Mouse (Mus musculus): ENCODE measurements at regions not wholly inside any gene's neighbourhood (a gene's known extent, or its start where the extent isn't known, plus 50 kb on each side); places are given as distances from the start of the nearest gene placed in this dataset.
"Not testable (repeated sequence)": the region's sequence is repeated elsewhere in the genome, so short reads cannot be mapped to it uniquely, and the experiment has no call there.

GRCm38 (mm10) chr10:96188168-96188567 lies 51.8 kb downstream of the Gm5426 start:
- DNase-seq (ENCODE audit: low spot score), result peak; percentile 32

DNA sequence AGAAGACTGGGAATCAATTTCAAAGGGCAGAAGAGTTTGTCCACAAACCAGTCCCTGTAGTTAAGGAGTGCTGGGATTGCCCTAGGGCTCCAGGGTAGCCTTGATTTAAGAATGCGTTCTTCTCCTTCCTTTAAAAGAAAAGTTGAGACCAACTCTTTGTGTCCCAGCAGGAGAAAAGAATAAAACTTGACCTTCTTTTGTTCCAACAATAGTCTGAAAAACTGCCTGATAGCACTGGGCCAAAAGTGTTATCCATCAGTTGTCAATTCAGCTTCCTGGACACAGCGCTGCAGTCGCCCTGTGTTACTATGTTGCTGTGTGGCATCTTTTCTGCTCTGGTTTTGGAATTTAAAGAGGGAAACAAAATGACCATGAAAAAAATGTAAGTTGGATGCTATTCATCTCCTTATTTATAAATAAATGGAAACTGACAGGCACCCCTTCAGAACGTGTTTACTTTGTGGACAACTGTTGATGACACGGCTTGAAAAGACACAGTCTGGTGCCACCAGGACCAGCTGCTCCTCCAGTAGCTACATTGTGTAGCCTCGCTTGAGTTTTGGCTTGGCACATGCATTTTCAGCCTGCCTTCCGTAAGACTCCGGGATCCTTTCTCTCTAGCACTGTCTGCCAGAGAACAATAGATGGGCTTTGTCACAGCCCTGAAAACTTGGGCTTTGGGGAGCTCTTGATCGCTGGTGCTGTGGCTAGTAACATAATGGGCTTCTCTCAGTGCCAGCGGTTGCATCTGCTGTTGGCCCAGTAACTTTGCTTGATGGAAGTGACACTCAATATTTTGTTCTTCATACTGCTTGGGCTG lies 54.0 kb downstream of the Gm5426 start:
- no peak for DNase-seq (ENCODE audit: low spot score)

DNA sequence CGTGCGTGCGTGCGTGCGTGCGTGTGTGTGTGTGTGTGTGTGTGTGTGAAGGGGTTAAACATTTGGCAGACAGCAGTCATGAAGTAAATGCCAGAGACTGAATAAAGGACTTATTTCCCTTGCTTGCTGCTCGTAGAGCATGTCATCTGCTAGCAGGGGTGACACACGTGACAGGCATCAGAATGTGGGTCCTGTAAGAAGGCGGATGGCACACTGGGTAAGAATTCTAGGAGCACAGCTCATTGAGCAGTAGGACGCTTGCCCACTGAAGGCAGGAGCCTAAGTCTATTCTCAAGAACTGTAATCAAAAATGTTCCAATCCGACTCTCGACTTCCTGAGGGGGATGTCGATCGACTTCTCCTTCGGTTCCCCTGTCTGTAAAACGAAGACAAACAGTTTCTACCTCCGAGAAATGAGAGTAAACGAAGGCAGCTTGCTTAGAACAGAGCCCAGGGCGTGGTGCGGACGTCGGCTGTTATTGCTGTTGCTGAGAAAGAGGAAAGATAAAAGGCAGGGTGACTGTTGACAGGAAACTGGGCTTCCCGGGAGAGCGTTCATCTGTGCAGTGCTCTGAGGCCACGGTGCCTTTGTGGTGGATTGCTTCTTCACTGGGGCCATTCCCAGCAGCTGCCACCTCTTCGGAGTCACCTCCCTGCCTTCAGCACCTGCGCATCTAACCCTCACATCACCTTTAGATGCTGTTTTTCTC lies 64.7 kb downstream of the Gm5426 start:
- DNase-seq (ENCODE audit: low spot score), result peak; percentile 14

DNA sequence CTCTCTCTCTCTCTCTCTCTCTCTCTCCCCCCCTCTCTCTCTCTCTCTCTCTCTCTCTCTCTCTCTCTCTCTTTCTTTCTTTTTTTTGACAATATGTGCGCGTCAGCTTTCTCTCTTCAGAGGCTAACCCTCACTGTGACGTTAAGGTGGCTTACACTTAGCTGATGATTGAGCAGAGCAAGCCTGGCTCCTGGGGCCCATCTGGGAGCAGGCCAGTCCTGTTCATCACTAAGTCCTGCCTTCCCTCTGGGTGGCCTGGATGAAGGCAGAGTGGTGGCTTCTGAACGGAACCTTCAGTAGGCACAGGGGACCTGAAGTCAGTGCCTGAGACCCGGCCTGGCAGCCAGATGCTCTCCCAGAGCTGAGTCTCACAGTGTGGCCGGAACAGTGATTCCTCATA lies 65.5 kb downstream of the Gm5426 start:
- no peak for DNase-seq (ENCODE audit: low spot score)

DNA sequence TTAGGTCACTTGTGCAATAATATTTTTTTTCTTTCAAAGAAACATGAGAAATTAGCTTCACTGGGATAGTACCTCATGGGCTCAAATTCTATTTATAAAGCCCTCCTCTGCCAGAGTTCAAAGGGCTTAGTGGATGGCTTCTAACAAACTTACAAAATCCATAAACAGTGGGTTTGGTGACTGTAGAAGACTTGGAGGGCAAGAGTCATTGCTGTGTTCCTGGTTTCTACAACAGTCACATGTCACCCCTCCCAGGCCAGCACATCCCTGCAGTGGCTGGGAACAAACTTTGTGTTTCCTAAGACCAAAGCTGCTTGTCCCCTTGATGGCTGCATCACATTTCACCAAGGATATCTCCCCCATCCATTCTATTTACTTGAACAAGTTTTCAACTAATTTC lies 66.5 kb downstream of the Gm5426 start:
- no peak for DNase-seq (ENCODE audit: low spot score)

GRCm38 (mm10) chr10:96204198-96204597 lies 67.8 kb downstream of the Gm5426 start:
- DNase-seq (ENCODE audit: low spot score), result no peak

DNA sequence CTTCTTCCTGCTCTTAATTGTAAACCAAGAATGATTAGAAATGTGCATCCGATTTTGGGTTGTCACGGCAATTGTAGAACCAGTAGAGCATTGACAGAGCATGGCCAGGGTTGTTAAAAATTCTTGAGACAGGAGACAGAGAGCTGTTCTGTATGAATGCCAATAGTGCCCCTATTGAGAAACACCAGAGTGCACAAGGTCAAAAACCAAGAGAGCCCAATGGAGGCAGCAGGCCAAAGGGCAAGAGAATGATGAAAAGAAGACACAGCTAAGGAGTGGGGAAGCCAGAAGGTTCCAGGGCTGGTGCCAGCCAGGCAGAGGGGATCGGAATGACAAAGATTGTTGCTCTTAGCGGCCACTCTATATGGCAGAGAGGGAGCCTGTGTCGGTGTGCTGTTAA lies 72.8 kb downstream of the Gm5426 start:
- no peak for DNase-seq (ENCODE audit: low spot score)

- DNase-seq (ENCODE audit: low spot score), result no peak
Measured at GRCm38 (mm10) chr10:96211189-96211588, 74.8 kb downstream of the Gm5426 start.

DNA sequence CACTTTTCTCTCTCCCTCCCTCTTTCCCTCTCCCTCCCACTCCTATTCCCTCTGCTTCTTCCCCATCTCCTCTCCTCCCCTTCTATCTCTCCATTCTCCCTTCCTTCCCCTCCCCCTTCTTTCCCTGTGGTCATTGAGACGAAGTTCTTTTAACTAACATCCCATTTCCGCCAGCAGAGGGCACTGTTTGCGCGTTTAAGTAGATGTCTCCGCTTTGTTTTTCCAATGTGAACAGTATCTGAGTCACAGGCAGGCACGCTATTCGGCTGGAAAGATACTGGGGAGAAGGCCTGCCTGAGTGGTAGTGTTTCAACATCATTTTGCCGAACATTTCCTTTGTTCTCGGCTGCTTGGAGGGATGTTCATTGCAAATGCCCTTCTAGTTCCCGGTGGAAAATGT lies 77.5 kb downstream of the Gm5426 start:
- peak; percentile 94 for DNase-seq (ENCODE audit: low spot score)

- no peak for DNase-seq (ENCODE audit: low spot score)
Measured at GRCm38 (mm10) chr10:96214285-96214684, 77.9 kb downstream of the Gm5426 start.

DNA sequence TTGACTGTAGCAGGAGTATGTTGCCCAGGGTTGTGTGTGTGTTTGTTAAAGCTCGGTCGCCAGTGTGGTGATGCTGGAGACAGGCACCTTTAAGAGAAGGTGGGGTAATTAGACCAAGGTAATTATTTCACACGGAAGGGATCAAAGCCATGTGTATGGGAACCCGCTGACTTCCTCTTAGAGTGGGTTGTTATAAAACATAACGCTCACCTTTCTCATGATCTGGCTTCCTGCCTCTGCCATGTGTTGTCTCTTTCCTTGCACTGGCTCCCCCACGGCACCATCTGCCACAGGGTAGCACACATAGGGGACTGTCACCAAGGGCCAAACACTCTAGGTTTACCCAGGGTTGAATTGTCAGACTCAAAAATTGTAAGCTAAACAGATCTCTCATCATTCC lies 78.5 kb downstream of the Gm5426 start:
- no peak for DNase-seq (ENCODE audit: low spot score)

GRCm38 (mm10) chr10:96220731-96221130 lies 84.3 kb downstream of the Gm5426 start:
- no peak for DNase-seq (ENCODE audit: low spot score)

GRCm38 (mm10) chr10:96230391-96230790 lies 94.0 kb downstream of the Gm5426 start:
- DNase-seq (ENCODE audit: low spot score), result peak; percentile 48

DNA sequence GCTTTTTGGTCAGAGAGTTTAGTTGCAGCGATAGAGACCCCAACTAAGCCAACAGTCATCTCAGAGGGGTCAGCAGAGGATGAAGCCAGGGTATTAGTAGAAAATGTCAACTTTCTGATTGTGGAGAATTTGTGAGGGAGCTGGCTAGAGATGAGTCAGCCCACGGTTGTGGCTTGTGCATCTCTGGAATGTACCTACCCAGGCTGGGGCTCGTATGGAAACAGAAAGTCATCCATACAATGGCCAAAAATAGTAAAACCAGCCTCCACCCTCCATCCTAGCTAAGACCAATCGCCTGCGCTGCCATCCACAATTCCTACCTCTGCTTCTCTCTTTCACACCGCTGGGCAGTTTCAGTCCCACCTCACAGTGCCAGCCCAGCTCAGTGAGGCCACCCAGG lies 94.9 kb downstream of the Gm5426 start:
- DNase-seq (ENCODE audit: low spot score), result no peak

DNA sequence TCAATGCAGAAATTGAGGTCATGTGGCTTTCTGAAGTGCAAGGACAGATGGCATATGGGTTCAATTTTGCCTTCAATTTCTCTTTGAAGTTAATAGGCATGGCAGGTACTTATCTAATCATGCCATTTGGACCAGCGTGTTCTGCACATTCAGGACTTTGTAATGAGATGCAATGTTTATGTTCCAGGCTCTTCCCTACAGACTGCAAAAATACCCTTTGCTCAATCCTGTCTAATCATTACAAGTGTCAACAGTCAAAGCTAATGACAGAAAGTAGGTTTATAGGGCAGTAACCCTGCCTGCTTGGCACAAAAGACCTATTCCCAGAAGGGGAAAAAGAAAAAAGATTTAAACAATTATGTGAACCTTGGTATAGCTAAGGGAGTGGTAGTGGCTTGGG lies 96.5 kb downstream of the Gm5426 start:
- no peak for DNase-seq (ENCODE audit: low spot score)

DNA sequence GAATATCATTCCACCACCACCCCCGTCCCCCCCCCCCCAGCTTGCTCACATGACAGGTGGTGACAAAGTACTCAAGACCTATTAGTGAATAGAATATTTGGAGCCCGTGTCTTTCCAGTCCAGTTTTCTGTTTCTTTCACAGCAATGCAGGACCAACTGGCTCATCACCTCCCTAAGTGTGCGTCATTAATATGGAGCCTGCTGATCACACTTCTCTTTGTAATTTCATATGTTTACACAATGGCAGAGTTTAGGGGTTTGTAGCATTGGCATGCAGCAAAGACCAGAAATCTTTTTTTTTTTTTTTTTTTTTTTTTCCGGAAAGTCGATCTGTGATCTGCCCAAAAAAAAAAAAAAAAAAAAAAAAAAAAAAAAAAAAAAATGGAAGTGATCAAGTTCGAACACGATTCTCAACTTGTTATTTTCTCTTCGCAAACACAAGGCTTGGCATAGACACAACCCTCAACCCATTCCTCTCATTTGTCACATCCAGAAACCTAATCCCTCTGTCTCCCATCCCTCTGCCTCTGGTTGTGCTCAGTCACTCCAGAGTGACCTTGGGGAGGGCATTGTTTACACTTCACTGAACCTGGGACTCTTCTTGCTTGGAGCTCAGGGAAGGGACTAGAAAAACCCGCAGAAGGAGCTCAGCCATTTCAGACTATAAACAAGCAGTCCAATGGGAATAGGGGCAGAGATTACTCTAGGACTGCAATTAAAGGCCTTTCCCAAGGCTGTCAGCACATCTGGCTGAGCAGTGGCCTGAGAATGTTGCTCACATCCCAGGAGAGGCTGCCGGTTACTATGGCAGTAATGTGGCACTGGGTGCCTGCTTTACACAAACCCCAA lies 98.4 kb downstream of the Gm5426 start:
- DNase-seq (ENCODE audit: low spot score), result no peak

- not testable (repeated sequence) for DNase-seq (ENCODE audit: low spot score)
Measured at GRCm38 (mm10) chr10:96236031-96236430, 99.6 kb downstream of the Gm5426 start.

DNA sequence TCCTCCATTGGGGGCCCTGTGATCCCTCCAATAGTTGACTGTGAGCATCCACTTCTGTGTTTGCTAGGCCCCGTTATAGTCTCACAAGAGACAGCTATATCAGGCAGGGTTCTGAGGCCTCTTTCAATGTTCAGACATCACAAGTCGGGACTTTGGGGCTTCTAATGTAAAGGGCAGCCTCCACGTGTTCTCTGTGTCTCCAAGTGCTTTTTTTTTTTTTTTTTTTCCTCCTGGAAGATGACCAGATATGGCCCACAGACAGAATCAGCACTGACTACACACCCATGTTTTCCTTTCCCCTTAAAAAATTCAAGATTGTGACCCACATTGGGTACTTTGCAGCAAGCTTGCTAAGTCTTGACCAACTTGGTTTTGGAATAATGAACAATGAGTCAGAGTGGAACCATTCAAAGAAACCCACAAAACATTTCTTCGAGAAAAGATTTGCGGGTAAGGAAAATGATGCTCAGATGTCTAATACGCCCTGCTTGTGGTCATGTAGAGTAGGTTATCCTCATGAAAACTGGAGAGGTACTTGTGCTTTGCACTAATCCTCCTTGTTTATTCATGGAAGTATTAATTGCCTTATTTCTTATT lies 100.5 kb downstream of the Gm5426 start:
- DNase-seq (ENCODE audit: low spot score), result no peak

DNA sequence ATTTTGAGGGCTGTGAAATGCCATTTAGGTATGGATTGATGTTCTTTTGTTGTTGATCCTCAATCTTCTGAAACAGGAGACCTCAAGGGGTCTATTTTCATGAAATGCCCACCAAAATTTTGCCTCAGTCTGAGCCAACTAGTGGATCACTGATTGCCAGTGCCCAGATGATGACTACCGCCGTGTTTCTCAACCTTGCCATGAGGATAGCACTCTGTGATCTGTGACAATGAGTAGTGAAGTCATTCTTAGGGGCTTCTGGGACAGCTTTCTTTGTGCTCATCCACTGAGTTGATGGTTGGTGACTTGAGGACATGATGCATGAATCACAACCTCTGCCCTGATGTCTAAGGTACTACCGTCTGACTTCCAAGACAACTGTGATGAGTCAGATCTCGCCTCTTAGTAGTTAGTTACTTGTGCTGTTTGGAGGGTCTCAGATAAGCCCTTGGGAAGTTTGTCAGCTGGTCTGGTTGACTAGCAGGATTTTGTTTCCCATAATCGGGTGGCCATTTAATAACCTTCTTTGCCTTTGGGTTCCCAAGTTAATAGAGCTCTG lies 101.2 kb downstream of the Gm5426 start:
- no peak for DNase-seq (ENCODE audit: low spot score)

GRCm38 (mm10) chr10:96238251-96238650 lies 101.8 kb downstream of the Gm5426 start:
- DNase-seq (ENCODE audit: low spot score), result no peak

DNA sequence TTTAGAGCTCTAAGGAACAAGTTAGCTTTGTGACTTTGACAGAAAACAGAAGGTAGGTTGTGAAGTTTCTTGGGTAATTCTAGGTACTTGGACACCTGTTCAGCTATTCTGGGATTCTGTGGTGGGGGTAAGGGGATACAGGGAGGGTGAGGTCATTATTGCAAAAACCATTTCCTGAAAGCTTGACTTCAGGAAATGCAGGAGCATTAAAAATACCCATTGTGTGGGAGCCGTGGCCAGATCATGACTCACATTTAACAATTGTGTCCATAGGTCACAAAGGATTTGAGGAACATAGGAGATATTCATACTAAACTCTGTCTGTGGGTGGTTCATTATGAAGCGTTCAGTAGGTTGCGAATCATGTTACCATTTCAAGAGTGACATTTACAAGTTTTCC lies 102.4 kb downstream of the Gm5426 start:
- DNase-seq (ENCODE audit: low spot score), result no peak

GRCm38 (mm10) chr10:96240591-96240990 lies 104.2 kb downstream of the Gm5426 start:
- DNase-seq (ENCODE audit: low spot score), result no peak
